Mouse (Mus musculus) hindbrain, postnatal 0 days (tissue): Measurements from ENCODE around the gene Gsta4. TPM values are rescaled to one million over a fixed set of nuclear protein-coding genes. Genes with fewer than 3 reads are reported as not detected.

Experiments used
- ATAC-seq: fragments of 200-750 bp; cut with Nextera tagmentation; 2 replicates; pipeline ENCODE4 v1.8.0; 2017; ENCODE audit warnings: mild to moderate bottlenecking, moderate TSS enrichment, moderate library complexity
- DNase-seq: peaks from one replicate; pipeline ENCODE4 v3.0.0-alpha.2; 2015; ENCODE audit warnings: low spot score
- H3K27ac ChIP-seq: fragments of 300-500 bp; sonication (generic); 2 replicates; pipeline ENCODE4 v1.5.1; 2014; ENCODE audit warnings: mild to moderate bottlenecking
- H3K27me3 ChIP-seq: fragments of 300-500 bp; sonication (generic); 2 replicates; pipeline ENCODE4 v1.6.1; 2014; ENCODE audit warnings: low read length, mixed read lengths; ENCODE audit not compliant: insufficient read depth
- H3K36me3 ChIP-seq: fragments of 300-500 bp; sonication (generic); 2 replicates; pipeline ENCODE4 v1.6.1; 2014; ENCODE audit warnings: low read length, mixed read lengths; ENCODE audit not compliant: insufficient read depth
- H3K4me1 ChIP-seq: fragments of 300-500 bp; sonication (generic); 2 replicates; pipeline ENCODE4 v1.6.1; 2014; ENCODE audit warnings: antibody characterized with exemption, low read length, mixed read lengths; ENCODE audit not compliant: insufficient read depth
- H3K4me2 ChIP-seq: fragments of 300-500 bp; sonication (generic); 2 replicates; pipeline ENCODE4 v1.6.1; 2014; ENCODE audit warnings: low read depth, mild to moderate bottlenecking, low read length, moderate library complexity, mixed read lengths
- H3K4me3 ChIP-seq: fragments of 300-500 bp; sonication (generic); 2 replicates; pipeline ENCODE4 v1.5.1; 2014; ENCODE audit warnings: low read length
- H3K9ac ChIP-seq: fragments of 300-500 bp; sonication (generic); replicated peaks from 2 replicates; pipeline ENCODE4 v1.6.1; 2014; ENCODE audit warnings: mild to moderate bottlenecking, low read length, moderate library complexity, mixed read lengths
- H3K9me3 ChIP-seq: fragments of 300-500 bp; sonication (generic); 2 replicates; pipeline ENCODE4 v1.6.1; 2016; ENCODE audit warnings: low read length, mixed read lengths
- CTCF ChIP-seq: IDR thresholded peaks from 2 replicates; pipeline ENCODE4 v1.5.1; 2016; ENCODE audit warnings: antibody characterized with exemption, control low read depth, low read depth
- WGBS: fragments of 180-500 bp; shearing (Covaris S2); extraction: QIAGEN DNeasy Blood & Tissue Kit; methylation state at CpG from one replicate; pipeline ENCODE4 v1.1.7; 2014; 5-methylcytosine and 5-hydroxymethylcytosine counted together
- polyA plus RNA-seq: library from polyadenylated mRNA; unstranded; fragments of >200 nt; fragmentation: Nextera tagmentation; extraction: Ambion mirVana; gene quantifications from 2 replicates; pipeline ENCODE4 v1.2.1, GENCODE M21; 2015
- total RNA-seq: library from RNA; depleted of rRNA; stranded (reverse); fragments of >200 nt; gene quantifications from 2 replicates; pipeline ENCODE4 v1.2.3, GENCODE M21; 2014

Gene Gsta4
- total and polyA plus RNA-seq, 2 experiments from 2014 or later, result 17.5 to 55.1 TPM

- Histone ChIP-seq H3K36me3 (no peaks in the 10 kb centered on the region), H3K27me3 (no peaks in the 10 kb centered on the region), H3K9ac (no peak overlapping the region), H3K27ac (no peak overlapping the region), H3K4me2 (no peak overlapping the region), H3K4me3 (no peak overlapping the region), H3K9me3 (no peaks in the 10 kb centered on the region), H3K4me1 (no peaks in the 10 kb centered on the region)
- ATAC-seq (no peak), DNase-seq (no peak)
- 92% methylated on average over 3 of the region's 3 CpGs for WGBS
- TF ChIP-seq CTCF, result no peak
Measured at GRCm38 (mm10) chr9:78211521-78211920, 28.9 kb downstream of the Gsta4 start.

- H3K4me2 ChIP-seq, result no peak overlapping the region
- no peaks in the 10 kb centered on the region for H3K9me3 ChIP-seq
- WGBS, result 83% methylated on average over 7 of the region's 7 CpGs
- ATAC-seq, result no peak
- H3K36me3 ChIP-seq, result no peaks in the 10 kb centered on the region
- H3K4me1 ChIP-seq, result no peaks in the 10 kb centered on the region
- H3K4me3 ChIP-seq, result no peak overlapping the region
- H3K27ac ChIP-seq, result no peak overlapping the region
- no peak overlapping the region for H3K9ac ChIP-seq
- no peaks in the 10 kb centered on the region for H3K27me3 ChIP-seq
- no peak for DNase-seq
- TF ChIP-seq CTCF, result no peak
Measured at GRCm38 (mm10) chr9:78212341-78213049, 29.9 kb downstream of the Gsta4 start.

- no peak overlapping the region for H3K4me2 ChIP-seq
- H3K9me3 ChIP-seq, result no peaks in the 10 kb centered on the region
- no peaks in the 10 kb centered on the region for H3K36me3 ChIP-seq
- no peaks in the 10 kb centered on the region for H3K27me3 ChIP-seq
- DNase-seq (no peak), ATAC-seq (no peak)
- TF ChIP-seq CTCF, result no peak
- no peak overlapping the region for H3K4me3 ChIP-seq
- 83% methylated on average over 4 of the region's 4 CpGs for WGBS
- no peak overlapping the region for H3K27ac ChIP-seq
- no peaks in the 10 kb centered on the region for H3K4me1 ChIP-seq
- no peak overlapping the region for H3K9ac ChIP-seq
Measured at GRCm38 (mm10) chr9:78217074-78217473, 34.5 kb downstream of the Gsta4 start.

GRCm38 (mm10) chr9:78222616-78223015 is 40.0 kb downstream of the Gsta4 start:
- Histone ChIP-seq H3K9me3 (no peaks in the 10 kb centered on the region), H3K4me3 (no peak overlapping the region), H3K27ac (no peak overlapping the region), H3K27me3 (no peaks in the 10 kb centered on the region), H3K4me2 (no peak overlapping the region), H3K36me3 (no peaks in the 10 kb centered on the region), H3K4me1 (no peaks in the 10 kb centered on the region), H3K9ac (no peak overlapping the region)
- no peak for ATAC-seq
- TF ChIP-seq CTCF, result no peak
- 81% methylated on average over 8 of the region's 8 CpGs for WGBS
- DNase-seq, result no peak

GRCm38 (mm10) chr9:78223221-78223902 is 40.8 kb downstream of the Gsta4 start:
- no peak overlapping the region for H3K27ac ChIP-seq
- H3K4me2 ChIP-seq, result no peak overlapping the region
- no peak overlapping the region for H3K9ac ChIP-seq
- H3K4me1 ChIP-seq, result no peaks in the 10 kb centered on the region
- WGBS, result 80% methylated on average over 10 of the region's 10 CpGs
- no peak for ATAC-seq
- no peaks in the 10 kb centered on the region for H3K36me3 ChIP-seq
- no peaks in the 10 kb centered on the region for H3K27me3 ChIP-seq
- DNase-seq, result no peak
- no peak for TF ChIP-seq CTCF
- H3K4me3 ChIP-seq, result no peak overlapping the region
- H3K9me3 ChIP-seq, result no peaks in the 10 kb centered on the region

- H3K4me2 ChIP-seq, result no peak overlapping the region
- H3K9me3 ChIP-seq, result no peaks in the 10 kb centered on the region
- no peak overlapping the region for H3K27ac ChIP-seq
- WGBS, result 91% methylated on average over 2 of the region's 2 CpGs
- no peak for ATAC-seq
- no peak overlapping the region for H3K4me3 ChIP-seq
- TF ChIP-seq CTCF, result no peak
- no peak for DNase-seq
- H3K36me3 ChIP-seq, result no peaks in the 10 kb centered on the region
- no peaks in the 10 kb centered on the region for H3K4me1 ChIP-seq
- no peaks in the 10 kb centered on the region for H3K27me3 ChIP-seq
- H3K9ac ChIP-seq, result no peak overlapping the region
Measured at GRCm38 (mm10) chr9:78224418-78224817, 41.8 kb downstream of the Gsta4 start.

- no peak overlapping the region for H3K27ac ChIP-seq
- no peaks in the 10 kb centered on the region for H3K4me1 ChIP-seq
- no peak overlapping the region for H3K9ac ChIP-seq
- DNase-seq, result no peak
- WGBS, result 83% methylated on average over 11 of the region's 11 CpGs
- H3K36me3 ChIP-seq, result no peaks in the 10 kb centered on the region
- H3K27me3 ChIP-seq, result no peaks in the 10 kb centered on the region
- TF ChIP-seq CTCF, result no peak
- ATAC-seq, result no peak
- H3K9me3 ChIP-seq, result no peaks in the 10 kb centered on the region
- H3K4me2 ChIP-seq, result no peak overlapping the region
- no peak overlapping the region for H3K4me3 ChIP-seq
Measured at GRCm38 (mm10) chr9:78225304-78225703, 42.7 kb downstream of the Gsta4 start.
